Mouse (Mus musculus) MEL (cell line): ENCODE data around the gene Nans. TPM values are rescaled to one million over a fixed set of nuclear protein-coding genes. Genes with fewer than 3 reads are reported as not detected.
A peak's percentile ranks its signal among the peaks of the same experiment; 100 is the strongest.

Source experiments
- DNase-seq: peaks from one replicate; pipeline ENCODE4 v3.0.0; 2011; ENCODE audit warnings: low read depth, low spot score
- H3K27ac ChIP-seq: 2 replicates; pipeline ENCODE4 v1.5.1; 2012; ENCODE audit warnings: low read depth, mild to moderate bottlenecking, control low read depth, low read length, moderate library complexity; ENCODE audit not compliant: control insufficient read depth
- H3K27me3 ChIP-seq, 2 experiments: fragments of 150-350 bp in 1 of 2; sonication (generic) in 1 of 2; 2 replicates each; pipeline ENCODE4 v1.6.1; 2012; ENCODE audit warnings: low read length in 2 of 2, mild to moderate bottlenecking in 2 of 2, improper control_type of control experiment in 1 of 2, moderate library complexity in 1 of 2; ENCODE audit not compliant: insufficient read depth in 2 of 2, control insufficient read depth in 1 of 2
- H3K36me3 ChIP-seq, 2 experiments: 2 replicates each; pipeline ENCODE4 v1.6.1; 2012 to 2014; ENCODE audit warnings: low read length in 2 of 2, improper control_type of control experiment in 1 of 2, inconsistent platforms in 1 of 2, mild to moderate bottlenecking in 1 of 2; ENCODE audit not compliant: insufficient read depth in 2 of 2, control insufficient read depth in 1 of 2
- H3K4me1 ChIP-seq, 2 experiments: fragments of 150-350 bp in 1 of 2; sonication (generic) in 1 of 2; 2 replicates each; pipeline ENCODE4 v1.6.1; 2012; ENCODE audit warnings: low read length in 2 of 2, improper control_type of control experiment in 1 of 2, mild to moderate bottlenecking in 1 of 2; ENCODE audit not compliant: insufficient read depth in 2 of 2, control insufficient read depth in 1 of 2
- H3K4me3 ChIP-seq, 2 experiments: fragments of 150-350 bp in 1 of 2; sonication (generic) in 1 of 2; 2 replicates each; pipeline ENCODE4 v1.5.1; 2012; ENCODE audit warnings: low read depth in 2 of 2, low read length in 2 of 2, mild to moderate bottlenecking in 2 of 2, moderate library complexity in 2 of 2, control low read depth in 1 of 2, improper control_type of control experiment in 1 of 2; ENCODE audit not compliant: control insufficient read depth in 1 of 2, insufficient read depth in 1 of 2
- H3K79me2 ChIP-seq: 2 replicates; pipeline ENCODE4 v1.6.1; 2012; ENCODE audit warnings: mild to moderate bottlenecking, low read length, moderate library complexity; ENCODE audit not compliant: control insufficient read depth, poor library complexity, insufficient read depth
- H3K9ac ChIP-seq: 2 replicates; pipeline ENCODE4 v1.6.1; 2012; ENCODE audit warnings: low read depth, mild to moderate bottlenecking, control low read depth, low read length, moderate library complexity; ENCODE audit not compliant: control insufficient read depth, poor library complexity, severe bottlenecking
- H3K9me3 ChIP-seq: fragments of 150-350 bp; sonication (generic); replicated peaks from 2 replicates; pipeline ENCODE4 v1.6.1; 2012; ENCODE audit warnings: mild to moderate bottlenecking, low read length, improper control_type of control experiment, moderate library complexity; ENCODE audit not compliant: insufficient read depth
- BHLHE40 ChIP-seq: IDR thresholded peaks from 2 replicates; pipeline ENCODE4 v1.6.1; 2012; ENCODE audit warnings: low read depth, mild to moderate bottlenecking, inconsistent platforms, low read length, improper control_type of control experiment, borderline replicate concordance
- CHD1 ChIP-seq: IDR thresholded peaks from 2 replicates; pipeline ENCODE4 v1.6.1; 2012; ENCODE audit warnings: low read depth, mild to moderate bottlenecking, inconsistent platforms, low read length, improper control_type of control experiment
- ELF1 ChIP-seq: IDR thresholded peaks from 2 replicates; pipeline ENCODE4 v1.6.1; 2014; ENCODE audit warnings: low read depth, mild to moderate bottlenecking, inconsistent platforms, low read length, improper control_type of control experiment, moderate library complexity
- EP300 ChIP-seq, 2 experiments: IDR thresholded peaks; 2 replicates each; pipeline ENCODE4 v1.6.1; 2011; ENCODE audit warnings: improper control_type of control experiment in 2 of 2, low read length in 2 of 2, low read depth in 1 of 2, mild to moderate bottlenecking in 1 of 2
- ETS1 ChIP-seq: IDR thresholded peaks from 2 replicates; pipeline ENCODE4 v1.6.1; 2012; ENCODE audit warnings: low read depth, mild to moderate bottlenecking, inconsistent platforms, low read length, improper control_type of control experiment, moderate library complexity
- GATA1 ChIP-seq: IDR thresholded peaks from 2 replicates; pipeline ENCODE4 v1.6.1; 2011; ENCODE audit warnings: low read depth, low read length, improper control_type of control experiment
- JUND ChIP-seq: IDR thresholded peaks from 2 replicates; pipeline ENCODE4 v1.6.1; 2011; ENCODE audit warnings: low read depth, mild to moderate bottlenecking, improper control_type of control experiment, low read length
- MAX ChIP-seq: IDR thresholded peaks from 2 replicates; pipeline ENCODE4 v1.6.1; 2011; ENCODE audit warnings: low read length, improper control_type of control experiment
- MAZ ChIP-seq: IDR thresholded peaks from 2 replicates; pipeline ENCODE4 v1.6.1; 2012; ENCODE audit warnings: low read depth, mild to moderate bottlenecking, inconsistent platforms, low read length, improper control_type of control experiment
- MEF2A ChIP-seq: IDR thresholded peaks from 2 replicates; pipeline ENCODE4 v1.6.1; 2014; ENCODE audit warnings: low read depth, mild to moderate bottlenecking, inconsistent platforms, low read length, improper control_type of control experiment; ENCODE audit not compliant: poor library complexity, insufficient replicate concordance, severe bottlenecking; ENCODE audit errors: extremely low read depth
- MXI1 ChIP-seq: IDR thresholded peaks from 2 replicates; pipeline ENCODE4 v1.6.1; 2011; ENCODE audit warnings: mild to moderate bottlenecking, low read depth, low read length, improper control_type of control experiment
- MYC ChIP-seq: IDR thresholded peaks from 2 replicates; pipeline ENCODE4 v1.6.1; 2011; ENCODE audit warnings: low read depth, mild to moderate bottlenecking, low read length, improper control_type of control experiment, moderate library complexity
- NELFE ChIP-seq: IDR thresholded peaks from 2 replicates; pipeline ENCODE4 v1.6.1; 2011; ENCODE audit warnings: low read depth, low read length, improper control_type of control experiment
- POLR2AphosphoS2 ChIP-seq: IDR thresholded peaks from 2 replicates; pipeline ENCODE4 v1.6.1; 2011; ENCODE audit warnings: low read length, improper control_type of control experiment
- POLR2AphosphoS5 ChIP-seq: IDR thresholded peaks from 2 replicates; pipeline ENCODE4 v1.6.1; 2012; ENCODE audit warnings: low read depth, borderline replicate concordance, mild to moderate bottlenecking, inconsistent platforms, low read length, moderate library complexity, mixed read lengths
- RAD21 ChIP-seq: IDR thresholded peaks from 2 replicates; pipeline ENCODE4 v1.6.1; 2011; ENCODE audit warnings: mild to moderate bottlenecking, low read depth, low read length, improper control_type of control experiment
- TBP ChIP-seq: IDR thresholded peaks from 2 replicates; pipeline ENCODE4 v1.8.0; 2011; ENCODE audit warnings: low read depth, low read length, improper control_type of control experiment
- UBTF ChIP-seq: IDR thresholded peaks from 2 replicates; pipeline ENCODE4 v1.6.1; 2012; ENCODE audit warnings: low read depth, mild to moderate bottlenecking, inconsistent platforms, low read length, improper control_type of control experiment, moderate library complexity, borderline replicate concordance; ENCODE audit not compliant: insufficient read depth
- USF1 ChIP-seq: IDR thresholded peaks from 2 replicates; pipeline ENCODE4 v1.6.1; 2014; ENCODE audit warnings: low read depth, mild to moderate bottlenecking, inconsistent platforms, low read length, improper control_type of control experiment, moderate library complexity
- USF2 ChIP-seq, 2 experiments: IDR thresholded peaks; 2 replicates each; pipeline ENCODE4 v1.6.1; 2011 to 2012; ENCODE audit warnings: improper control_type of control experiment in 2 of 2, low read length in 2 of 2, borderline replicate concordance in 1 of 2, inconsistent platforms in 1 of 2, low read depth in 1 of 2, mild to moderate bottlenecking in 1 of 2; ENCODE audit not compliant: insufficient read depth in 1 of 2
- ZKSCAN1 ChIP-seq: IDR thresholded peaks from 2 replicates; pipeline ENCODE4 v1.6.1; 2012; ENCODE audit warnings: low read depth, mild to moderate bottlenecking, inconsistent platforms, low read length, improper control_type of control experiment, moderate library complexity
- ZMIZ1 ChIP-seq: IDR thresholded peaks from 2 replicates; pipeline ENCODE4 v1.6.1; 2012; ENCODE audit warnings: low read depth, mild to moderate bottlenecking, inconsistent platforms, low read length, improper control_type of control experiment, moderate library complexity
- polyA plus RNA-seq, 2 experiments: library from polyadenylated mRNA; stranded (reverse) in 1 of 2; unstranded in 1 of 2; fragments of >175 nt in 1 of 2; fragments of >200 nt in 1 of 2; gene quantifications; 2 replicates each; pipeline versions ENCODE4 v1.2.1 to v1.2.4; 2012; ENCODE audit warnings: low replicate concordance in 2 of 2, low read depth in 1 of 2; ENCODE audit not compliant: insufficient read length in 2 of 2, insufficient read depth in 1 of 2, missing spikeins in 1 of 2
- total RNA-seq: library from RNA; depleted of rRNA; stranded (reverse); fragments of 300-350 nt; gene quantifications from 2 replicates; pipeline ENCODE4 v1.2.3, GENCODE M21; 2012

Nans gene
- total and polyA plus RNA-seq, 3 experiments = 136 to 246 (median 182) TPM

GRCm38 (mm10) chr4:46463130-46463830 is 25.8 kb upstream of the Nans start (continued):
- TF ChIP-seq ZKSCAN1 (no peak), POLR2AphosphoS5 (no peak), RAD21 (peak; percentile 36; the same call in 1 of the 2 replicates), MEF2A (no peak), ETS1 (no peak), USF1 (no peak), JUND (no peak), MAX (no peak)

GRCm38 (mm10) chr4:46465740-46466139 is 23.3 kb upstream of the Nans start:
- no peaks in the 10 kb centered on the region for H3K9me3 ChIP-seq
- H3K79me2 ChIP-seq = peaks cover 20% of the 10 kb centered on the region
- no peak overlapping the region for H3K27ac ChIP-seq
- peaks cover 0 to 70% of the 10 kb centered on the region in 2 experiments; a peak in 3 of 4 replicates for H3K36me3 ChIP-seq
- H3K27me3 ChIP-seq = no peaks in the 10 kb centered on the region
- H3K4me1 ChIP-seq = no peaks in the 10 kb centered on the region
- H3K9ac ChIP-seq = no peak overlapping the region
- DNase-seq = no peak
- TF ChIP-seq ETS1 = no peak
- no peak for TF ChIP-seq CHD1
- no peak for TF ChIP-seq TBP
- no peak for TF ChIP-seq UBTF
- no peak for TF ChIP-seq GATA1
- no peak for TF ChIP-seq BHLHE40
- no peak for TF ChIP-seq MXI1
- no peak for TF ChIP-seq ELF1
- TF ChIP-seq EP300 (IDR thresholded peaks at IDR 0.05; ENCODE audit: low read depth in 1 of 2, low read length in 2 of 2) = no peak
- no peak for TF ChIP-seq ZKSCAN1
- TF ChIP-seq USF2 (IDR thresholded peaks at IDR 0.05; ENCODE audit: borderline replicate concordance in 1 of 2, insufficient read depth in 1 of 2, low read depth in 1 of 2, low read length in 2 of 2) = no peak
- no peak for TF ChIP-seq POLR2AphosphoS2
- TF ChIP-seq JUND = no peak
- no peak for TF ChIP-seq ZMIZ1
- TF ChIP-seq POLR2AphosphoS5 = no peak
- TF ChIP-seq MEF2A = no peak
- no peak for TF ChIP-seq MAZ
- TF ChIP-seq MYC = no peak
- TF ChIP-seq NELFE = no peak
- no peak overlapping the region for H3K4me3 ChIP-seq
